Mouse (Mus musculus): ENCODE data around the gene Bclaf1. TPM values are rescaled to one million over a fixed set of nuclear protein-coding genes. Genes with fewer than 3 reads are reported as not detected.

The Bclaf1 gene
- 12.5 TPM for polyA plus RNA-seq (2012; fragmentation: generic; extraction: Trizol)

DNA sequence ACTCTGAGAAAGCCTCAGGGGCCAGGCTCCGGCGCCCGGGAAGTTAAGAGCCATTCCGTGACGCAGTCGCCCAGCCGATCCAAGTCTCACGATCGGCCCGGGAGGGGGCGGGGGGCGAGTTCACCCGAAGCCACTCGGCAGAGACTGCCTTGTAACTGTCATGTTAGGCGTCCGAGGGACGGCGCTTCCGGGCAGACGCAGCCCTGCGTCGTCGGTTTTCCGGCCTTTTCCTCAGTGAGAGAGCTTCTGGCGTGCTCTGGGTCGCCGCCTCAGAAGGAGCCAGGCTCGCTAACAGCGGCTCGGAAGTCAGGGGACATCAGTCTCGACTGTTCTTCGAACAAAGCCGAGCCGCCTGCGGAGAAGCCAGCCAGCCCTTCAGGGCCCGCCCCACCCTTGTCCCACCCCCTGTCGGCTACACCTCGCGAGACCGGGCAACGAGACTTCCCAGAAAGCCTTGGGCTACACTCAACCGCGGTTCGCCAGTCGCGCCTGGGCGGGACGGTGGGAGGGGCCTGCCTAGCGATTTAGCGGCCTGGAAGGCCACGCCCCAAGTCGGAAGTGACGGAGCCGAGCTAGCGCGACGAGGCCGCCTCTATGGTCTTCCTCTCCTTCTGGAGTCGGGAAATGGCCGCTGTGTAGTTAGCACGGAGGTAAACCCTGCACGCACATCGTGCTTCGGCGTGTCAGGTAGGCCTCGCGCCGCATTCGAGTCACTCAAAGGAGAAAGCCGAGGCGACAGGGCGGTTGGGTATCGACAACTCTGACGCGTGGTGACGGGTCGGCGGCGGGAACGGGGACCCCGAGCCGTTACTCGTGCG, at the start of gene Bclaf1:
TSS of gene Bclaf1 (plus strand) at position 552 of the 818 bp plus-strand sequence.
- Histone ChIP-seq H3K4me3 (peak within 1 kb of the TSS; percentile 92), H3K36me3 (ENCODE audit: control insufficient read depth, insufficient read depth) (no peaks in the 10 kb centered on the region), H3K27me3 (ENCODE audit: control insufficient read depth, insufficient read depth, insufficient read length) (no peaks in the 10 kb centered on the region), H3ac (ENCODE audit: control insufficient read depth, insufficient read length) (peak within 1 kb of the TSS; percentile 69), H3K79me2 (ENCODE audit: control insufficient read depth, insufficient read depth) (peaks cover 45% of the 10 kb centered on the region), H3K4me2 (ENCODE audit: low read depth) (peak within 1 kb of the TSS; percentile 96)
- peak; percentile 34 for TF ChIP-seq SRF (IDR thresholded peaks at IDR 0.05; ENCODE audit: control insufficient read depth, insufficient read length, low read depth)
- no peak for TF ChIP-seq TCF3 (IDR thresholded peaks at IDR 0.05; ENCODE audit: insufficient read length, low read depth)
- no peak for TF ChIP-seq CEBPB (IDR thresholded peaks at IDR 0.05; ENCODE audit: insufficient read depth, poor library complexity, severe bottlenecking)
- no peak for TF ChIP-seq USF1 (IDR thresholded peaks at IDR 0.05; ENCODE audit: low read depth)
- no peak for TF ChIP-seq MAX (IDR thresholded peaks at IDR 0.05; ENCODE audit: low read depth)
- TF ChIP-seq E2F4 (IDR thresholded peaks at IDR 0.05; ENCODE audit: insufficient read depth): peak; percentile 67
- peak; percentile 65 for TF ChIP-seq POLR2A (IDR thresholded peaks at IDR 0.05; ENCODE audit: insufficient read length, low read depth)
- no peak for TF ChIP-seq REST (IDR thresholded peaks at IDR 0.05; ENCODE audit: insufficient read depth, insufficient read length)
- no peak for TF ChIP-seq MYOG (IDR thresholded peaks at IDR 0.05; ENCODE audit: control insufficient read depth in 1 of 3, insufficient read depth in 1 of 3, insufficient read length in 2 of 3, low read depth in 2 of 3)
- TF ChIP-seq TCF12 (IDR thresholded peaks at IDR 0.05; ENCODE audit: insufficient read depth, poor library complexity, severe bottlenecking): no peak
- TF ChIP-seq POLR2AphosphoS2 (IDR thresholded peaks at IDR 0.05; ENCODE audit: insufficient read length, low read depth): peak; percentile 88

DNA sequence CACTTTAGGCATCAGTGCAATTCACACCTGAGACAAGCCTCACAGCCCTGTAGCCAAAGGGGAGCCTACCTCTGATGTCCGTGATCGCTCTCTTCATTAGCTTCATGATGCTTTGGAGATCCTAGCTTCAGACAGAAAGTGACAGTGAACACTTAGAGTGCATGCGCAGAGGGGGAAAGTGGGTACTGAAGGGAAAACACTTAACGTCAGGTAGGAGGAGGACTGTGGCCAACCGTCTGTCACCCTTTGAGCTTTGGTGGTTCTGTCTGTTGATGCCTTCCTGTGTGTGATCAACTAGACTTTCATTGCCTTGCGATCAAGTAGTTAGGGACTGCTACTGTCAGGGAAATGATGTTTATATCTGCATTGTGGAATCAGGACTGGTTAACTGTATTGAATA, 49.4 kb upstream of the Bclaf1 start:
- Histone ChIP-seq H3ac (ENCODE audit: control insufficient read depth, insufficient read length) (no peak overlapping the region), H3K36me3 (ENCODE audit: control insufficient read depth, insufficient read depth) (no peaks in the 10 kb centered on the region), H3K4me2 (ENCODE audit: low read depth) (no peak overlapping the region), H3K27me3 (ENCODE audit: control insufficient read depth, insufficient read depth, insufficient read length) (no peaks in the 10 kb centered on the region), H3K4me3 (no peak overlapping the region), H3K79me2 (ENCODE audit: control insufficient read depth, insufficient read depth) (no peaks in the 10 kb centered on the region)
- TF ChIP-seq POLR2A (IDR thresholded peaks at IDR 0.05; ENCODE audit: insufficient read length, low read depth): no peak
- TF ChIP-seq TCF3 (IDR thresholded peaks at IDR 0.05; ENCODE audit: insufficient read length, low read depth): no peak
- TF ChIP-seq REST (IDR thresholded peaks at IDR 0.05; ENCODE audit: insufficient read depth, insufficient read length): no peak
- no peak for TF ChIP-seq MYOG (IDR thresholded peaks at IDR 0.05; ENCODE audit: control insufficient read depth in 1 of 3, insufficient read depth in 1 of 3, insufficient read length in 2 of 3, low read depth in 2 of 3)
- no peak for TF ChIP-seq USF1 (IDR thresholded peaks at IDR 0.05; ENCODE audit: low read depth)
- TF ChIP-seq MYOD1 (IDR thresholded peaks at IDR 0.05; ENCODE audit: control insufficient read depth in 1 of 3, insufficient read length in 2 of 3, low read depth in 2 of 3): no peak
- TF ChIP-seq TCF12 (IDR thresholded peaks at IDR 0.05; ENCODE audit: insufficient read depth, poor library complexity, severe bottlenecking): no peak
- TF ChIP-seq MAX (IDR thresholded peaks at IDR 0.05; ENCODE audit: low read depth): no peak
- TF ChIP-seq CEBPB (IDR thresholded peaks at IDR 0.05; ENCODE audit: insufficient read depth, poor library complexity, severe bottlenecking): no peak
- TF ChIP-seq POLR2AphosphoS2 (IDR thresholded peaks at IDR 0.05; ENCODE audit: insufficient read length, low read depth): no peak
- no peak for TF ChIP-seq SRF (IDR thresholded peaks at IDR 0.05; ENCODE audit: control insufficient read depth, insufficient read length, low read depth)
- TF ChIP-seq E2F4 (IDR thresholded peaks at IDR 0.05; ENCODE audit: insufficient read depth): no peak

- Histone ChIP-seq H3K4me3 (no peak overlapping the region), H3K4me2 (ENCODE audit: low read depth) (no peak overlapping the region), H3K27me3 (ENCODE audit: control insufficient read depth, insufficient read depth, insufficient read length) (no peaks in the 10 kb centered on the region), H3ac (ENCODE audit: control insufficient read depth, insufficient read length) (no peak overlapping the region), H3K36me3 (ENCODE audit: control insufficient read depth, insufficient read depth) (no peaks in the 10 kb centered on the region), H3K79me2 (ENCODE audit: control insufficient read depth, insufficient read depth) (no peaks in the 10 kb centered on the region)
- no peak for TF ChIP-seq POLR2A (IDR thresholded peaks at IDR 0.05; ENCODE audit: insufficient read length, low read depth)
- no peak for TF ChIP-seq CEBPB (IDR thresholded peaks at IDR 0.05; ENCODE audit: insufficient read depth, poor library complexity, severe bottlenecking)
- no peak for TF ChIP-seq TCF3 (IDR thresholded peaks at IDR 0.05; ENCODE audit: insufficient read length, low read depth)
- no peak for TF ChIP-seq POLR2AphosphoS2 (IDR thresholded peaks at IDR 0.05; ENCODE audit: insufficient read length, low read depth)
- TF ChIP-seq TCF12 (IDR thresholded peaks at IDR 0.05; ENCODE audit: insufficient read depth, poor library complexity, severe bottlenecking): no peak
- no peak for TF ChIP-seq MYOG (IDR thresholded peaks at IDR 0.05; ENCODE audit: control insufficient read depth in 1 of 3, insufficient read depth in 1 of 3, insufficient read length in 2 of 3, low read depth in 2 of 3)
- no peak for TF ChIP-seq REST (IDR thresholded peaks at IDR 0.05; ENCODE audit: insufficient read depth, insufficient read length)
- TF ChIP-seq MAX (IDR thresholded peaks at IDR 0.05; ENCODE audit: low read depth): no peak
- TF ChIP-seq SRF (IDR thresholded peaks at IDR 0.05; ENCODE audit: control insufficient read depth, insufficient read length, low read depth): no peak
- TF ChIP-seq USF1 (IDR thresholded peaks at IDR 0.05; ENCODE audit: low read depth): no peak
- TF ChIP-seq E2F4 (IDR thresholded peaks at IDR 0.05; ENCODE audit: insufficient read depth): no peak
- no peak for TF ChIP-seq MYOD1 (IDR thresholded peaks at IDR 0.05; ENCODE audit: control insufficient read depth in 1 of 3, insufficient read length in 2 of 3, low read depth in 2 of 3)
Measured at GRCm38 (mm10) chr10:20264479-20264878, 47.8 kb upstream of the Bclaf1 start.

DNA sequence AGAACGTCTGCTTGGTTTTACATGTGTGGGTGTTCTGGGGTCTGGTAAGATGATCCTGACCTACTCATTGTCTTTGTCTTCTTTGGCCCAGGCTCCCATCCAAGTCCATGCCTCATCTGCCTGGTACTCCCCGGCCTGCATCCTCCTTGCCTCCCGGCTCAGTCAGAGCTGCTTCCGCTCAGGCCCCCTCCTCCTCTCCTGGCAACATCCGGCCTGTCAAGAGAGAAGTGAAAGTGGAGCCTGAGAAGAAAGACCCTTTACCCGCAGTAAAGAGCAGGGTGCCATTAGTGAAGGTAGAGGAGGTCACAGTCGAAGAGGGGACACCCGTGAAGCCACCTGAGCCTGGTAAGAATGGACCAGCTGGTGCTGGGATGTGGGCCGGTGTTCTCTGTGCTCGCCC, 45.2 kb upstream of the Bclaf1 start:
- Histone ChIP-seq H3ac (ENCODE audit: control insufficient read depth, insufficient read length) (no peak overlapping the region), H3K79me2 (ENCODE audit: control insufficient read depth, insufficient read depth) (no peaks in the 10 kb centered on the region), H3K27me3 (ENCODE audit: control insufficient read depth, insufficient read depth, insufficient read length) (no peaks in the 10 kb centered on the region), H3K4me3 (no peak overlapping the region), H3K4me2 (ENCODE audit: low read depth) (no peak overlapping the region), H3K36me3 (ENCODE audit: control insufficient read depth, insufficient read depth) (no peaks in the 10 kb centered on the region)
- TF ChIP-seq USF1 (IDR thresholded peaks at IDR 0.05; ENCODE audit: low read depth) (no peak), MAX (IDR thresholded peaks at IDR 0.05; ENCODE audit: low read depth) (no peak), TCF12 (IDR thresholded peaks at IDR 0.05; ENCODE audit: insufficient read depth, poor library complexity, severe bottlenecking) (no peak), E2F4 (IDR thresholded peaks at IDR 0.05; ENCODE audit: insufficient read depth) (no peak), POLR2AphosphoS2 (IDR thresholded peaks at IDR 0.05; ENCODE audit: insufficient read length, low read depth) (no peak), REST (IDR thresholded peaks at IDR 0.05; ENCODE audit: insufficient read depth, insufficient read length) (no peak), MYOG (IDR thresholded peaks at IDR 0.05; ENCODE audit: control insufficient read depth in 1 of 3, insufficient read depth in 1 of 3, insufficient read length in 2 of 3, low read depth in 2 of 3) (no peak), MYOD1 (IDR thresholded peaks at IDR 0.05; ENCODE audit: control insufficient read depth in 1 of 3, insufficient read length in 2 of 3, low read depth in 2 of 3) (no peak), CEBPB (IDR thresholded peaks at IDR 0.05; ENCODE audit: insufficient read depth, poor library complexity, severe bottlenecking) (no peak), TCF3 (IDR thresholded peaks at IDR 0.05; ENCODE audit: insufficient read length, low read depth) (no peak), POLR2A (IDR thresholded peaks at IDR 0.05; ENCODE audit: insufficient read length, low read depth) (no peak), SRF (IDR thresholded peaks at IDR 0.05; ENCODE audit: control insufficient read depth, insufficient read length, low read depth) (no peak)

All from myocyte (in vitro differentiated cells).